34 mouse cellular contexts compared by ENCODE assay signal in genomic region chr4:119162990-119163389, GRCm38 (mm10). TPM values are rescaled to one million over a fixed set of nuclear protein-coding genes. Genes with fewer than 3 reads are reported as not detected.
DNase-seq lines count a peak whose midpoint lies in the region; ATAC-seq and TF ChIP-seq lines count a peak whose summit lies in the region.
"Had no signal": no experiment of that assay in that cellular context is flagged by ENCODE, and none has a peak within 500 bp of the region (broad histone marks: within the 10 kb centered on the region; RNA-seq: fewer than 3 reads in every experiment).

No protein-coding gene starts in this region.

- no peak for ATAC-seq in hindbrain, postnatal 0 days
- no peak for ATAC-seq in hindbrain, embryonic 16.5 days
- ATAC-seq in stomach, postnatal 0 days (ENCODE audit: low FRiP score, low TSS enrichment): no peak
- ATAC-seq: CD4-positive, CD25-positive, alpha-beta regulatory T cell, adult 4 months; forebrain, embryonic 16.5 days had no signal

- intact Hi-C loops in left cerebral cortex, adult 2 months (cut with DNase I): no loop called here
- intact Hi-C loops in left cerebral cortex, postnatal 25 days (cut with DNase I): no loop called here

- H3K27me3 ChIP-seq in hindbrain, postnatal 0 days (ENCODE audit: insufficient read depth, low read length): no peaks in the 10 kb centered on the region
- H3K27me3 ChIP-seq in hindbrain, embryonic 16.5 days (replicated peaks; ENCODE audit: control insufficient read depth, insufficient read depth, low read length): no peaks in the 10 kb centered on the region
- H3K27me3 ChIP-seq in stomach, postnatal 0 days (ENCODE audit: control insufficient read depth, insufficient read depth, low read length): no peaks in the 10 kb centered on the region
- H3K27me3 ChIP-seq: heart, embryonic 12.5 days; limb, embryonic 13.5 days; liver, embryonic 13.5 days had no signal

- H3K4me2 ChIP-seq in hindbrain, postnatal 0 days (ENCODE audit: low read depth, low read length): no peak overlapping the region
- no peak overlapping the region for H3K4me2 ChIP-seq in hindbrain, embryonic 16.5 days (ENCODE audit: low read length)
- H3K4me2 ChIP-seq in stomach, postnatal 0 days (replicated peaks; ENCODE audit: low read depth): no peak overlapping the region
- H3K4me2 ChIP-seq: heart, embryonic 12.5 days; limb, embryonic 13.5 days; liver, embryonic 13.5 days had no signal

- no peaks in the 10 kb centered on the region for H3K9me3 ChIP-seq in hindbrain, postnatal 0 days (ENCODE audit: low read length)
- no peaks in the 10 kb centered on the region for H3K9me3 ChIP-seq in hindbrain, embryonic 16.5 days (ENCODE audit: control insufficient read depth, low read length)
- H3K9me3 ChIP-seq in stomach, postnatal 0 days (ENCODE audit: control insufficient read depth, low read length): no peaks in the 10 kb centered on the region
- H3K9me3 ChIP-seq: heart, embryonic 12.5 days; limb, embryonic 13.5 days; liver, embryonic 13.5 days had no signal

- no peak overlapping the region for H3K27ac ChIP-seq in hindbrain, postnatal 0 days
- H3K27ac ChIP-seq in hindbrain, embryonic 16.5 days (ENCODE audit: low read depth, low read length): no peak overlapping the region
- no peak overlapping the region for H3K27ac ChIP-seq in left cerebral cortex, adult 2 months
- H3K27ac ChIP-seq in stomach, postnatal 0 days (replicated peaks): no peak overlapping the region
- H3K27ac ChIP-seq: gastrocnemius, adult 2 months; limb, embryonic 13.5 days; liver, embryonic 13.5 days; macrophage had no signal

- H3K9ac ChIP-seq in hindbrain, postnatal 0 days (replicated peaks; ENCODE audit: low read length): no peak overlapping the region
- H3K9ac ChIP-seq in hindbrain, embryonic 16.5 days (ENCODE audit: low read depth, low read length): no peak overlapping the region
- no peak overlapping the region for H3K9ac ChIP-seq in stomach, postnatal 0 days (ENCODE audit: low read length)
- H3K9ac ChIP-seq: heart, embryonic 12.5 days; limb, embryonic 13.5 days; liver, embryonic 13.5 days had no signal

- no peak overlapping the region for H3K4me3 ChIP-seq in hindbrain, postnatal 0 days (ENCODE audit: low read length)
- H3K4me3 ChIP-seq in hindbrain, embryonic 16.5 days (ENCODE audit: low read length): no peak overlapping the region
- H3K4me3 ChIP-seq in left cerebral cortex, adult 2 months: no peak overlapping the region
- no peak overlapping the region for H3K4me3 ChIP-seq in stomach, postnatal 0 days (ENCODE audit: low read depth, low read length)
- H3K4me3 ChIP-seq: erythroblast, embryonic 14.5 days; gastrocnemius, adult 2 months; heart, embryonic 12.5 days; limb, embryonic 13.5 days; liver, embryonic 13.5 days had no signal

- no peak for DNase-seq in hindbrain, postnatal 0 days (ENCODE audit: low spot score)
- DNase-seq in left cerebral cortex, adult 2 months (ENCODE audit: extremely low spot score in 1 of 2, low spot score in 2 of 2): no peak
- no peak for DNase-seq in left cerebral cortex, postnatal 25 days (ENCODE audit: low spot score in 2 of 2)
- peak; percentile 42 for DNase-seq in retina, postnatal 1 day
- no peak for DNase-seq in retina, embryonic 14.5 days (ENCODE audit: low spot score)
- no peak for DNase-seq in stomach, postnatal 0 days (ENCODE audit: low spot score)
- no peak for DNase-seq in thymus, postnatal 10 days (ENCODE audit: low spot score in 2 of 2)
- DNase-seq: adrenal gland, postnatal 25 days; cerebellum, adult 11-12 months; cerebellum, postnatal 14 days; gastrocnemius, adult 2 months; gastrocnemius, postnatal 36 days; heart, adult 18-20 months; heart, postnatal 14 days; kidney, adult 18-20 months; layer of hippocampus, adult 9-11 months; liver, embryonic 13.5 days; midbrain, embryonic 14.5 days; right cerebral cortex, postnatal 4 days; thymus, adult 2 months; thymus, postnatal 4 days had no signal

- 0 out of 2 replicates have a peak, but pooled peaks have one; percentile 10 for TF ChIP-seq CTCF in hindbrain, postnatal 0 days (IDR thresholded peaks at IDR 0.05; ENCODE audit: low read depth)
- peak; percentile 3; the same call in 1 of the 2 replicates for TF ChIP-seq CTCF in left cerebral cortex, adult 2 months (IDR thresholded peaks at IDR 0.05)
- peak; percentile 33; the same call in 1 of the 2 replicates for TF ChIP-seq CTCF in stomach, postnatal 0 days (IDR thresholded peaks at IDR 0.05; ENCODE audit: low read depth)

- 81% methylated on average over 4 of the region's 4 CpGs for WGBS in hindbrain, postnatal 0 days
- WGBS in hindbrain, embryonic 16.5 days: 76% methylated on average over 4 of the region's 4 CpGs
- WGBS in stomach, postnatal 0 days: 73% methylated on average over 4 of the region's 4 CpGs

- H3K4me1 ChIP-seq in hindbrain, postnatal 0 days (ENCODE audit: insufficient read depth, low read length): no peaks in the 10 kb centered on the region
- no peaks in the 10 kb centered on the region for H3K4me1 ChIP-seq in hindbrain, embryonic 16.5 days (ENCODE audit: control insufficient read depth, insufficient read depth, low read depth, low read length)
- H3K4me1 ChIP-seq in stomach, postnatal 0 days (replicated peaks; ENCODE audit: control insufficient read depth, insufficient read depth): no peaks in the 10 kb centered on the region
- H3K4me1 ChIP-seq: heart, embryonic 12.5 days; limb, embryonic 13.5 days had no signal

- TF ChIP-seq EP300 in stomach, postnatal 0 days (optimal IDR thresholded peaks at IDR 0.05): no peak

- no peaks in the 10 kb centered on the region for H3K36me3 ChIP-seq in hindbrain, postnatal 0 days (ENCODE audit: insufficient read depth, low read length)
- H3K36me3 ChIP-seq in hindbrain, embryonic 16.5 days (ENCODE audit: control insufficient read depth, insufficient read depth, low read length): no peaks in the 10 kb centered on the region
- no peaks in the 10 kb centered on the region for H3K36me3 ChIP-seq in stomach, postnatal 0 days (ENCODE audit: control insufficient read depth, insufficient read depth, low read length)
- H3K36me3 ChIP-seq: liver, embryonic 13.5 days had no signal

RNA-seq across cellular contexts. Expression of gene Zfp691, which starts 11.0 kb away (rescaled TPM):
- total RNA-seq in hindbrain, postnatal 0 days (2014; rRNA removed): 4.6 and 198 TPM in 2 replicates
- 3.6 and 3.7 TPM in 2 replicates for polyA plus RNA-seq in hindbrain, postnatal 0 days (2015; fragmentation: Nextera tagmentation; extraction: Ambion mirVana)
- polyA plus RNA-seq in hindbrain, embryonic 16.5 days (2015; fragmentation: Nextera tagmentation; extraction: Ambion mirVana): 2.9 and 5.6 TPM in 2 replicates
- 1 to 10 TPM; 7.5 to 7.8 TPM for total RNA-seq in left cerebral cortex, adult 2 months (2021)
- total RNA-seq in left cerebral cortex, postnatal 25 days (2021): 1 to 10 TPM; 7.9 to 8.6 TPM
- 3.7 and 4.1 TPM in 2 replicates for polyA plus RNA-seq in stomach, postnatal 0 days (2015; fragmentation: Nextera tagmentation; extraction: Ambion mirVana)

RNA-seq across cellular contexts. Expression of gene Ermap, which starts 26.8 kb away (rescaled TPM):
- total RNA-seq in hindbrain, postnatal 0 days (2014; rRNA removed): 0.18 and 0.37 TPM in 2 replicates
- polyA plus RNA-seq in hindbrain, postnatal 0 days (2015; fragmentation: Nextera tagmentation; extraction: Ambion mirVana): 0.48 and 0.50 TPM in 2 replicates
- polyA plus RNA-seq in hindbrain, embryonic 16.5 days (2015; fragmentation: Nextera tagmentation; extraction: Ambion mirVana): 0.33 and 0.70 TPM in 2 replicates
- under 1 TPM; 0.40 to 0.54 TPM for total RNA-seq in left cerebral cortex, adult 2 months (2021)
- under 1 TPM; 0.57 to 0.60 TPM for total RNA-seq in left cerebral cortex, postnatal 25 days (2021)
- 0.40 and 0.42 TPM in 2 replicates for polyA plus RNA-seq in stomach, postnatal 0 days (2015; fragmentation: Nextera tagmentation; extraction: Ambion mirVana)
- total RNA-seq: gastrocnemius, adult 2 months; gastrocnemius, postnatal 36 days; heart, adult 18-20 months had no signal
- polyA plus RNA-seq: CD4-positive, CD25-positive, alpha-beta regulatory T cell, adult 4 months; macrophage had no signal

RNA-seq across cellular contexts. Expression of gene Svbp, which starts 32.1 kb away (rescaled TPM):
- total RNA-seq in hindbrain, postnatal 0 days (2014; rRNA removed): 40.9 and 64.7 TPM in 2 replicates
- polyA plus RNA-seq in hindbrain, postnatal 0 days (2015; fragmentation: Nextera tagmentation; extraction: Ambion mirVana): 175 and 179 TPM in 2 replicates
- 197 and 201 TPM in 2 replicates for polyA plus RNA-seq in hindbrain, embryonic 16.5 days (2015; fragmentation: Nextera tagmentation; extraction: Ambion mirVana)
- total RNA-seq in left cerebral cortex, adult 2 months (2021): 10 to 100 TPM; 15.1 to 17.2 TPM
- total RNA-seq in left cerebral cortex, postnatal 25 days (2021): 10 to 100 TPM; 17.6 to 20.7 TPM
- polyA plus RNA-seq in stomach, postnatal 0 days (2015; fragmentation: Nextera tagmentation; extraction: Ambion mirVana): 99.7 and 100 TPM in 2 replicates

RNA-seq across cellular contexts. Expression of gene Slc2a1, which starts 54.5 kb away (rescaled TPM):
- total RNA-seq in hindbrain, postnatal 0 days (2014; rRNA removed): 119 and 120 TPM in 2 replicates
- polyA plus RNA-seq in hindbrain, postnatal 0 days (2015; fragmentation: Nextera tagmentation; extraction: Ambion mirVana): 48.8 and 50.6 TPM in 2 replicates
- 100 and 106 TPM in 2 replicates for polyA plus RNA-seq in hindbrain, embryonic 16.5 days (2015; fragmentation: Nextera tagmentation; extraction: Ambion mirVana)
- 100 to 1,000 TPM in 1 of 2 experiments, 10 to 100 TPM in 1; 92.2 to 127 TPM for total RNA-seq in left cerebral cortex, adult 2 months (2021)
- 100 to 1,000 TPM in 1 of 2 experiments, 10 to 100 TPM in 1; 95.0 to 111 TPM for total RNA-seq in left cerebral cortex, postnatal 25 days (2021)
- 36.9 and 39.8 TPM in 2 replicates for polyA plus RNA-seq in stomach, postnatal 0 days (2015; fragmentation: Nextera tagmentation; extraction: Ambion mirVana)

RNA-seq across cellular contexts. Expression of gene Tmem269, which starts 55.0 kb away (rescaled TPM):
- 0.37 TPM in 1 of 2 replicates, not detected in the other for total RNA-seq in hindbrain, postnatal 0 days (2014; rRNA removed)
- 0.30 and 0.43 TPM in 2 replicates for polyA plus RNA-seq in hindbrain, postnatal 0 days (2015; fragmentation: Nextera tagmentation; extraction: Ambion mirVana)
- polyA plus RNA-seq in hindbrain, embryonic 16.5 days (2015; fragmentation: Nextera tagmentation; extraction: Ambion mirVana): 0.20 and 0.46 TPM in 2 replicates
- under 1 TPM; 0.44 to 0.57 TPM for total RNA-seq in left cerebral cortex, adult 2 months (2021)
- under 1 TPM; 0.50 to 0.64 TPM for total RNA-seq in left cerebral cortex, postnatal 25 days (2021)
- 0.07 and 0.10 TPM in 2 replicates for polyA plus RNA-seq in stomach, postnatal 0 days (2015; fragmentation: Nextera tagmentation; extraction: Ambion mirVana)
- total RNA-seq: adrenal gland, adult 18-20 months; adrenal gland, postnatal 25 days; gastrocnemius, adult 2 months; gastrocnemius, postnatal 36 days; heart, adult 18-20 months; heart, postnatal 14 days; monocyte, adult 5-6 weeks had no signal
- polyA plus RNA-seq: CD4-positive, CD25-positive, alpha-beta regulatory T cell, adult 4 months; erythroblast, embryonic 14.5 days; forebrain, embryonic 11.5 days; heart, embryonic 12.5 days; hindbrain, embryonic 11.5 days; kidney, embryonic 16.5 days; liver, embryonic 13.5 days; lung, embryonic 16.5 days; macrophage; thymus, adult 2 months had no signal
